Mouse (Mus musculus) urinary bladder, adult 2 months (tissue): Measurements from ENCODE around the gene Rtl10. TPM values are rescaled to one million over a fixed set of nuclear protein-coding genes. Genes with fewer than 3 reads are reported as not detected.

Source experiments
- DNase-seq: peaks from one replicate; pipeline ENCODE4 v3.0.0; 2022; ENCODE audit warnings: low spot score
- polyA plus RNA-seq: library from polyadenylated mRNA; depleted of rRNA; stranded (reverse); fragments of >200 nt; gene quantifications from 2 replicates; pipeline ENCODE4 v1.2.3, GENCODE M21; 2012; rRNA removed

Rtl10 gene
- polyA plus RNA-seq, 1 experiment = 4.4 TPM

DNA sequence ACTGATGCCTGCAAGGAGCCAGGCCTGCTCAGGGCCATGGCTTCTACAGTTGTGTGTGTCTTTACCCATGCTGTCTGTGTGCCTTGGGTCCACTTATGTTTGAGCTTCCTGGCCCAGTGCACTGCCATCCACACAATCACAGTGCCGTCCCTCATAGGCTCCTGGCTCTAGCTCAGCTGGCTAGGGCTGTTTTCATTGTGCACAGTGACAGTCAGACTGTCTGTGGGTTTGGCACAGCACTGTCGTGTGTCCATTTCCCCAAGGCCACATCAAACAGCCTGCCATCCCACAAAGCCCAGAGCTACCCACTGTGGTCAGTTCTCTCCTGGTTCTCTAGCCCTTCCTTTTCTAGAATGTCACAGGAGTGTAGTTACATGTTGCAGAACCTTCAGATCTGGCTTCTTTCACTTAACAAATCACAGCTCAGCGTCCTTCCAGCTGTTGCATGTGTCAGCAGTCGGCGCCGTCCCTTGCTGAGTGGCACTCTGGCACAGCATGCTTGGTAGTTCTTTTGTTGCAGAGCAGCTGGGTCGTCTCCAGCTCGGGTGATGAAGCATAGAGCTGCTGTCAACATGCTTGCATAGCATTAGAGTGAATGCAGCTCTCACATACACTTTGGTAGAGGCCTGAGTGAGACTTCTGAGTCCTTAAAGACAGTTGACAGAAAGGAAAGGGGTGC lies 44.6 kb downstream of the Rtl10 start:
- DNase-seq = no peak

DNA sequence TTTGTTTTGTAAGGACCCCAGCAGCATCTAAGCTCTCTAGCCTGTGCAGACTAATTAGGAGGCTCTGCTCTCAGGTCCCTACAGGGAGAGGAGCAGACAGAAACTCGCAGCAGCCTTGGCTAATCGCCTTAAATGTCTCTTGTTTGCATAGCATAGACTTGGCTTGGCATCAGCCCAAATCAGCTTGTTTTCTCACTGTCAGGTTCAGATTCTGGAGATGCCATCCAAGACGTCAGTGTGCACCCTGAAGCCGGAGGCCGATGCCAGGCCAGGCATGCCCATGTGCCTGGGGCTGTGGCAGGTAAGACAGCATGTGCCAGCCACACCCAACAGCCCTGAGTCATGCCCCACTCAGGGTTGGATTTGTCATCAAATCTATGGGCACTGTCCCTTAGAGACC lies 49.2 kb downstream of the Rtl10 start:
- DNase-seq = no peak

Other genes starting within 250 kb of the Rtl10 start
- not detected in 2 replicates for gene Gm49776, start 240.6 kb upstream of the Rtl10 start, polyA plus RNA-seq
- gene Dgcr8, start 209.7 kb upstream of the Rtl10 start, polyA plus RNA-seq = 24.7 and 25.8 TPM in 2 replicates
- 36.6 and 43.0 TPM in 2 replicates for gene Tango2, start 150.8 kb upstream of the Rtl10 start, polyA plus RNA-seq
- gene Arvcf, start 150.7 kb upstream of the Rtl10 start, polyA plus RNA-seq = 15.6 and 17.3 TPM in 2 replicates
- 16.5 and 21.5 TPM in 2 replicates for gene Txnrd2, start 72.5 kb upstream of the Rtl10 start, polyA plus RNA-seq
- gene Comt, start 72.0 kb upstream of the Rtl10 start, polyA plus RNA-seq = 169 and 205 TPM in 2 replicates
- 7.9 and 8.4 TPM in 2 replicates for gene Gnb1l, start 188 bp upstream of the Rtl10 start, polyA plus RNA-seq
- 2.0 and 4.1 TPM in 2 replicates for gene Tbx1, start 91.8 kb downstream of the Rtl10 start, polyA plus RNA-seq
- 0.55 and 0.59 TPM in 2 replicates for gene Gp1bb, start 123.5 kb downstream of the Rtl10 start, polyA plus RNA-seq
- 11.8 and 15.0 TPM in 2 replicates for gene Gm49601, start 127.5 kb downstream of the Rtl10 start, polyA plus RNA-seq
- gene Sept5, start 131.1 kb downstream of the Rtl10 start, polyA plus RNA-seq = 44.7 and 46.4 TPM in 2 replicates